Mouse (Mus musculus) adrenal gland, postnatal 36 days (tissue): Measurements from ENCODE around the gene Sox6. TPM values are rescaled to one million over a fixed set of nuclear protein-coding genes. Genes with fewer than 3 reads are reported as not detected.

Experiments
- DNase-seq, 2 experiments: peaks; one replicate each; pipeline ENCODE4 v3.0.0; 2021; ENCODE audit warnings: mixed read lengths in 1 of 2
- total RNA-seq, 2 experiments: library from RNA; stranded (reverse); gene quantifications; 2 replicates each; pipeline ENCODE4 v1.2.3; 2021

Sox6 gene
- total RNA-seq, 2 experiments from 2014 or later, result 11.5 to 15.7 TPM

GRCm38 (mm10) chr7:115985716-115986115 lies 52.9 kb downstream of the Sox6 start:
- no peak for DNase-seq

- no peak for DNase-seq
Measured at GRCm38 (mm10) chr7:115984076-115984475, 54.5 kb downstream of the Sox6 start.

- no peak for DNase-seq
Measured at GRCm38 (mm10) chr7:115979813-115980512, 58.6 kb downstream of the Sox6 start.

GRCm38 (mm10) chr7:115974518-115974917 lies 64.1 kb downstream of the Sox6 start:
- no peak for DNase-seq

- DNase-seq, result peak in 1 of 2 experiments; percentile 4
Measured at GRCm38 (mm10) chr7:115967186-115967585, 71.4 kb downstream of the Sox6 start.

- DNase-seq, result no peak
Measured at GRCm38 (mm10) chr7:115966181-115966580, 72.4 kb downstream of the Sox6 start.

DNA sequence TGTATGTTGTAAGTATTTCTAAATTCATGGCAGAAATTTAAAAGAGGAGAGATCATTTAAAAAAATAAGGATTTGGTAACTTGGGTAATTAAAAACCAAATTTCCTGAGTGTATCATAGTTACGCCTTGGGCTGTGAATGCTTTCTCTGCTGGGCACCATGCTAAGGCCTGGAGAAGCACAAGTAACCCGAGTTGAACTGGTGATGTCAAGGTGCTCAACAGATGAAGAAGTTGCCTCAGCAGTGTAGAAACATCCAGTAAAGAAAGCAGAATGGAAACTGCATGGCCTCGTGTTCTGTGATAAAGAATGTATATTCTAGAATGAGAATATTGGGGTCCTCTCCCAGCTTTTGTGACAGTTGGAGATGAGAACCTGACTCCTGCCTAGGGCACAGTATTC lies 85.5 kb downstream of the Sox6 start:
- no peak for DNase-seq

DNA sequence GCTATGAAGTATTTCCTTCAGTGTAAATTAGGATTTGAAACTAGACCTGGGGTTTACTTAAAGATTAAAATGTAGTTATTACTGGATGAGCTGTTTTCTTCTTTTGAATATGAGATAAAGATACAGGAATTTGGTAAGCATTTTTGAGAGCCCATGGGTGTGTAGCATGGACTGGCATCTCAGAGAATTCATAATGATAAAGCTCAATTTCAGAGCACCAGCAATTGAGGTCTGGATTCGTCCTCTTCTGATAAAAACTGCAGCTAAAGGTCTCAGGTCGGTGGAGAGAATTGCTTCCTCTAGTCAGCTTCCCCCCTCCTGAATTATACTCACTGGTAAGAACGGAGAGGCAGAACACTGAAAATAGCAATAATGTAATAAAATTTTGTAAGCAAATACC lies 86.4 kb downstream of the Sox6 start:
- no peak for DNase-seq

GRCm38 (mm10) chr7:115951689-115952088 lies 86.9 kb downstream of the Sox6 start:
- DNase-seq, result no peak

DNA sequence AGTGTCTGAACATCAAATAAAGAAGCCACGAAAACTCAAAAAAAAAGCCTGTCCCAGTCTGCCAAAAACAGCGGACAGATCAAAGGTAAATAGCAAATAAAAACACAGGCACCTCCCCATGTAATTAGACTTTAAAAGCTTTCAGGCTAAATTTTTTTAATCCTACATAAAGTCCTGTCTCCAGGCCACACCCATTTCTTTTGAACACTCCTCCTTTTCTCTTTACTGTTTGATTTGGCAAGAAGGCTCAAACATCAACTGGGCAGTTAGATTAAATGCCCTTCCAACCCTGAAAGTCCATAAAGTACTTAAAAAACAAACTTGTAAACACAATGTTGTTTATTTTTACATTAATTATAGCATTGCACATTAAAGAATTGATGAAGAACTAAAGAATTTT lies 90.7 kb downstream of the Sox6 start:
- DNase-seq, result no peak

DNA sequence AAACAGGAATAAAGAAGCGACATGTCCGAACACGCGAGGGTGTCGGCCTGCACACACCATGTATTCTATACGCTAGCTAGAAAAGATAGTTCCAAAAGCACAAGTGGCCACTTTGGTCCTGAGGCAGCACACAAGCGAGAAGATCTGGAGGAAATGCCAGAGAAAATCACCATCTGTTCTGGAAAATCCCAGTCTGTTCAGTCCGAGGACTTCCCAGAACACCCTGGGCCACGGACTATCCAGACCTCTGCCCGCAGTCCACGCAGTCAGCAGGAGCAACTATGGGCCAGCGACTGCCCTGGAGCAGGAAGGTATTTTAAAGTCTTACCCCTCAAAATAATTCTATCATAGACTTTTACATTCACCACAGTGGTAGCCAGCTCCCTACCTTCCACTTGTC lies 92.0 kb downstream of the Sox6 start:
- DNase-seq, result no peak

DNA sequence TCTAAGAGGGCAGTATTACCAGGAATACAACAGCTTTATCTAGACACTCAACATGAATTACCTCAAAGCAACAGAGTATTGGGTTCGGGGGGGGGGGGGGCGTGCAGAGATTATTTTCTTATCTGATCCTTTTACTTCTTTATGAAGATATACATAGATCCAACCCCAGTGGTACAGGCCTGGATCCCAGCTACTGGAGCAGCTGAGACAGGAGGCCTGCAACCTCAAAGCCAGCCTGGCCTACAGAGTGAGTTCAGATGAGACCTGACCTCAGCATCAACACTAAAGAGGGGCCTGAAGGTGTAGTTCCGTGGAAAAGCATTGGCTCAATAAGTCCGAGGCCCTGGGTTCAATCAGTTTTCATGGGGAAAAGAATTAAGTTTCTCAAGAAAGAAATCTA lies 93.1 kb downstream of the Sox6 start:
- no peak for DNase-seq

DNA sequence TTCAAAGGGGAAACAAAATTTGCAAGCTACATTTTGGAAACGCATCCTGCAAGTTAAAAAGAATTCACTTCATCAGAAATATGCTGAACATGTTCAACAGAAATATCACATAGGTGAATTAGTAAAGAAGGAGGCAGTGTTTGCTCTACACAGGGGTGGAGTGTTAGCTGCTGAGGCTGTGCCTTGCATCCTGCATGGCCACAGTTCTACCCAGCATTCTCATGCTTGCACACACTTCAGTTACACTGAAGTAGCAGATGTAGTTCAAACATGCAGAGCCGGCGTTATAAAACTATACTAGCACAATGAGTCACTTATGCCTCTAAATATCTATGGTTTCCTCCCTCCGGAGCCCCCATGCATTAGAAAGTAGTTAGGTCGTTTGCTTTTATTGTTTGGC lies 94.3 kb downstream of the Sox6 start:
- no peak for DNase-seq

GRCm38 (mm10) chr7:115941766-115942165 lies 96.8 kb downstream of the Sox6 start:
- no peak for DNase-seq

GRCm38 (mm10) chr7:115939292-115939691 lies 99.3 kb downstream of the Sox6 start:
- DNase-seq, result no peak

DNA sequence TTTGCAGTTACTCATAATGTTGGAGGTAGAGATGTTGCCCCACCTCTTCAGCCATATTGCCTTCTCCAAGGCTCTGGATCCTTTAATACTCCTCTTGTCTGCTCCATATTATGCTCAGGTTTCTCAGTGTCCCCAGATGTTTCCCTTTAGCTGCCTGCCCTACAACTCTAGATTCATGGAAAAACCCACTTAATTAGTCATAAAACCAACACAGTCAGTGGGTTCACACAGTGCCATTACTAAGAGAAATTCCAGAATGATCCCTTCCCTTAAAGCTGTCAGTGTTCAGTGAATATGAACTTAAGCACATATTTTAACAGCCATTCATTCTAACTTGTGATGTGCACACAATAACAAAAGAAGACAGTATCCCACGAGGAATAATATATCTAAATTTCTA lies 101.7 kb downstream of the Sox6 start:
- no peak for DNase-seq

GRCm38 (mm10) chr7:115915338-115915737 lies 123.3 kb downstream of the Sox6 start:
- no peak for DNase-seq

- no peak for DNase-seq
Measured at GRCm38 (mm10) chr7:115910313-115910712, 128.3 kb downstream of the Sox6 start.

DNA sequence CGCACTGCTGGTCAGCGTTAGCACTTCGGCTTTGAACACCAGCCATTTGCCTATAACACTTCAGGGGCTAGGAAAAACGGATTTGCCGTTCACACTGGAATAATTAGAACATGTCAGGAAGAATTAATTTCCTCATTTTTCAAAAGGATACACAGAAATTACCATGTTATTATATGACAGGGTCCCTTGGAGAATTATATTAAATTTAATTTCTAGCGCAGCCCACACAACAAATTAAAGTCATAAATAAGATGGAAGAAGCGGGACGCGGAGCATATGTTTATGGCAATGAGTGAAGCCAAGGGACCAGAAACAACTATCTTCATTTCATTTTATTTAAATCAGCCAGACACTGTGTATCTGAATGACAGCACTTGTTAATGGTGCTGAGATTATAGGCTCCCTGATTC lies 133.8 kb downstream of the Sox6 start:
- DNase-seq, result no peak

- no peak for DNase-seq
Measured at GRCm38 (mm10) chr7:115903931-115904797, 134.4 kb downstream of the Sox6 start.

- no peak for DNase-seq
Measured at GRCm38 (mm10) chr7:115903368-115903767, 135.2 kb downstream of the Sox6 start.

- no peak for DNase-seq
Measured at GRCm38 (mm10) chr7:115895831-115896230, 142.8 kb downstream of the Sox6 start.

GRCm38 (mm10) chr7:115895028-115895671 lies 143.4 kb downstream of the Sox6 start:
- DNase-seq, result no peak
